Mouse (Mus musculus): Measurements from ENCODE around the gene Moap1. TPM values are rescaled to one million over a fixed set of nuclear protein-coding genes. Genes with fewer than 3 reads are reported as not detected.

The Moap1 gene
- total and polyA plus RNA-seq, 3 experiments = 8.2 to 8.4 TPM; not detected in 1

DNA sequence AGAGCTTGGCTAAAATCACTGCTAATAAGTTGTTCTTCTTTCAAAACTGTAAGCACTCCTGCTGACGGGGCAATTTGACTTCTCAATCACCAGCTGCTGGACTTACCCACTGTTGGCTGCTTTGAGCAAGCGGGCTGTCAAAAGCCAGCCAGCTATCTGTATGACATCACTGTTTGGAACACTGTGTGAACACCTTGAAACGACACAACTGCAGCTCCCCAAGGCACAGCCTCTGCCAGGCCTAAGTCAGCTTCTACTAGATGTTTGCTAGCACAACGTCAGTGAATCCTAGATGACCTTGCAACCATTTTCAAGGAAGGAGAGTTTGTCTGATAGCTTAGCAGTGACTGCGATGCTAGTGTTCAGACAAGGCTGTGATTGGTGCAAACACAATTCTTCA, 4.4 kb downstream of the Moap1 start:
- no peaks in the 10 kb centered on the region for H3K27me3 ChIP-seq (ENCODE audit: control insufficient read depth in 1 of 2, insufficient read depth in 2 of 2, low read length in 2 of 2)
- H3K79me2 ChIP-seq (ENCODE audit: control insufficient read depth, insufficient read depth, low read length, poor library complexity) = peaks cover 10% of the 10 kb centered on the region
- H3K4me3 ChIP-seq (ENCODE audit: control insufficient read depth in 1 of 2, insufficient read depth in 1 of 2, low read depth in 2 of 2, low read length in 2 of 2) = no peak overlapping the region
- H3K27ac ChIP-seq (ENCODE audit: control insufficient read depth, low read depth, low read length) = no peak overlapping the region
- no peak overlapping the region for H3K9ac ChIP-seq (ENCODE audit: control insufficient read depth, low read depth, low read length, poor library complexity, severe bottlenecking)
- DNase-seq (ENCODE audit: low read depth, low spot score) = no peak
- TF ChIP-seq HCFC1 (IDR thresholded peaks at IDR 0.05; ENCODE audit: low read depth, low read length) (no peak), USF1 (IDR thresholded peaks at IDR 0.05; ENCODE audit: low read depth, low read length) (no peak), SMC3 (IDR thresholded peaks at IDR 0.05; ENCODE audit: low read depth, low read length) (no peak), MYB (IDR thresholded peaks at IDR 0.05; ENCODE audit: low read depth, low read length) (no peak), UBTF (IDR thresholded peaks at IDR 0.05; ENCODE audit: borderline replicate concordance, insufficient read depth, low read depth, low read length) (no peak), POLR2AphosphoS2 (IDR thresholded peaks at IDR 0.05; ENCODE audit: low read length) (no peak), MAZ (IDR thresholded peaks at IDR 0.05; ENCODE audit: low read depth, low read length) (no peak), EP300 (IDR thresholded peaks at IDR 0.05; ENCODE audit: low read depth in 1 of 2, low read length in 2 of 2) (no peak), TAL1 (IDR thresholded peaks at IDR 0.05; ENCODE audit: low read length) (no peak), NRF1 (IDR thresholded peaks at IDR 0.05; ENCODE audit: insufficient read depth, low read depth, low read length, poor library complexity, severe bottlenecking) (no peak), BHLHE40 (IDR thresholded peaks at IDR 0.05; ENCODE audit: borderline replicate concordance, low read depth, low read length) (no peak), MYC (IDR thresholded peaks at IDR 0.05; ENCODE audit: low read depth, low read length) (no peak), ZNF384 (IDR thresholded peaks at IDR 0.05; ENCODE audit: low read depth, low read length) (no peak), RAD21 (IDR thresholded peaks at IDR 0.05; ENCODE audit: low read depth, low read length) (no peak), TCF12 (IDR thresholded peaks at IDR 0.05; ENCODE audit: low read depth, low read length) (no peak), MAFK (IDR thresholded peaks at IDR 0.05; ENCODE audit: borderline replicate concordance, low read depth, low read length) (no peak), ELF1 (IDR thresholded peaks at IDR 0.05; ENCODE audit: low read depth, low read length) (no peak)
- H3K4me1 ChIP-seq (ENCODE audit: control insufficient read depth in 1 of 2, insufficient read depth in 2 of 2, low read length in 2 of 2) = peaks cover 2 to 7% of the 10 kb centered on the region in 2 experiments; a peak in 2 of 4 replicates
- H3K36me3 ChIP-seq (ENCODE audit: control insufficient read depth in 1 of 2, insufficient read depth in 2 of 2, low read length in 2 of 2) = peaks cover 0 to 12% of the 10 kb centered on the region in 2 experiments; a peak in 2 of 4 replicates
- H3K9me3 ChIP-seq (replicated peaks; ENCODE audit: insufficient read depth, low read length) = no peaks in the 10 kb centered on the region

DNA sequence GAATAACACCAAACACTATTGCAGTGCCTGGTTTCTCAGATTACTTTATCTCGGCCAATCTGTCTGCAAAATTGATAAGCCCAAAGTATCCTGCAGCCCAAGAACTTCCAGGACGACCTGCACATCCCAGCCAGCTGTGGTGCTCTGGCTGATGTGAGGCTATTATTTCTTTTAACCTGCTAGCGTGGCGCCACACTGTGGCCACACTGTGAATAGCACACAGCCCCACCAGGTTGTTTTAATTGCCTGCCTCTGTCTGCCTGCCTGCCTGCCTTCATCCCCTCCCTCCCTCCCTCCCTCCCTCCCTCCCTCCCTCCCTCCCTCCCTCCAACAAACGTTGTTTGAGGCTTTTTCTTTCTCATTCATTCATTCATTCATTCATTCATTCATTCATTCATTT, 10.1 kb downstream of the Moap1 start:
- Histone ChIP-seq H3K9ac (ENCODE audit: control insufficient read depth, low read depth, low read length, poor library complexity, severe bottlenecking) (no peak overlapping the region), H3K79me2 (ENCODE audit: control insufficient read depth, insufficient read depth, low read length, poor library complexity) (no peaks in the 10 kb centered on the region), H3K4me1 (ENCODE audit: control insufficient read depth in 1 of 2, insufficient read depth in 2 of 2, low read length in 2 of 2) (peaks cover 2 to 18% of the 10 kb centered on the region in 2 experiments; a peak in 3 of 4 replicates), H3K27me3 (ENCODE audit: control insufficient read depth in 1 of 2, insufficient read depth in 2 of 2, low read length in 2 of 2) (no peaks in the 10 kb centered on the region), H3K4me3 (ENCODE audit: control insufficient read depth in 1 of 2, insufficient read depth in 1 of 2, low read depth in 2 of 2, low read length in 2 of 2) (no peak overlapping the region), H3K36me3 (ENCODE audit: control insufficient read depth in 1 of 2, insufficient read depth in 2 of 2, low read length in 2 of 2) (peaks cover 0 to 6% of the 10 kb centered on the region in 2 experiments; a peak in 1 of 4 replicates), H3K27ac (ENCODE audit: control insufficient read depth, low read depth, low read length) (no peak overlapping the region), H3K9me3 (replicated peaks; ENCODE audit: insufficient read depth, low read length) (no peaks in the 10 kb centered on the region)
- peak; percentile 83 for DNase-seq (ENCODE audit: low read depth, low spot score)
- TF ChIP-seq CHD1 (IDR thresholded peaks at IDR 0.05; ENCODE audit: low read depth, low read length) (no peak), RAD21 (IDR thresholded peaks at IDR 0.05; ENCODE audit: low read depth, low read length) (peak; percentile 85), USF2 (IDR thresholded peaks at IDR 0.05; ENCODE audit: borderline replicate concordance in 1 of 2, insufficient read depth in 1 of 2, low read depth in 1 of 2, low read length in 2 of 2) (no peak), MYC (IDR thresholded peaks at IDR 0.05; ENCODE audit: low read depth, low read length) (no peak), E2F4 (IDR thresholded peaks at IDR 0.05; ENCODE audit: borderline replicate concordance, low read depth, low read length) (no peak), MYB (IDR thresholded peaks at IDR 0.05; ENCODE audit: low read depth, low read length) (no peak), ZC3H11A (IDR thresholded peaks at IDR 0.05; ENCODE audit: low read depth, low read length) (peak; percentile 71), HCFC1 (IDR thresholded peaks at IDR 0.05; ENCODE audit: low read depth, low read length) (no peak), KAT2A (conservative IDR thresholded peaks at IDR 0.05; ENCODE audit: low read depth, low read length) (no peak), GABPA (IDR thresholded peaks at IDR 0.05; ENCODE audit: low read depth, low read length) (no peak), CTCF (IDR thresholded peaks at IDR 0.05 in 2 of 3, conservative IDR thresholded peaks at IDR 0.05 in 1 of 3; ENCODE audit: control insufficient read depth in 1 of 3, insufficient read depth in 1 of 3, low read depth in 2 of 3, low read length in 3 of 3, poor library complexity in 1 of 3, severe bottlenecking in 1 of 3) (peak; percentile 79 to 90 (median 85)), GATA1 (IDR thresholded peaks at IDR 0.05; ENCODE audit: low read depth, low read length) (0 out of 2 replicates have a peak, but pooled peaks have one; percentile 13), SMC3 (IDR thresholded peaks at IDR 0.05; ENCODE audit: low read depth, low read length) (peak; percentile 86), NRF1 (IDR thresholded peaks at IDR 0.05; ENCODE audit: insufficient read depth, low read depth, low read length, poor library complexity, severe bottlenecking) (no peak), TCF12 (IDR thresholded peaks at IDR 0.05; ENCODE audit: low read depth, low read length) (no peak), MEF2A (IDR thresholded peaks at IDR 0.05; ENCODE audit: extremely low read depth, insufficient replicate concordance, low read depth, low read length, poor library complexity, severe bottlenecking) (no peak), POLR2A (IDR thresholded peaks at IDR 0.05; ENCODE audit: control insufficient read depth in 1 of 2, insufficient read depth in 1 of 2, low read depth in 1 of 2, low read length in 2 of 2, poor library complexity in 1 of 2) (no peak), POLR2AphosphoS2 (IDR thresholded peaks at IDR 0.05; ENCODE audit: low read length) (no peak), NELFE (IDR thresholded peaks at IDR 0.05; ENCODE audit: low read depth, low read length) (no peak), ZKSCAN1 (IDR thresholded peaks at IDR 0.05; ENCODE audit: low read depth, low read length) (no peak), MAFK (IDR thresholded peaks at IDR 0.05; ENCODE audit: borderline replicate concordance, low read depth, low read length) (no peak), TAL1 (IDR thresholded peaks at IDR 0.05; ENCODE audit: low read length) (no peak)
